Mouse (Mus musculus): ENCODE data around the gene Insr. TPM values are rescaled to one million over a fixed set of nuclear protein-coding genes. Genes with fewer than 3 reads are reported as not detected.

Insr gene
- total and polyA plus RNA-seq, 2 experiments from 2014 or later = 36.9 to 39.5 TPM

GRCm38 (mm10) chr8:3249886-3250285 lies 29.5 kb downstream of the Insr start:
- TF ChIP-seq CTCF (IDR thresholded peaks at IDR 0.05; ENCODE audit: low read depth) = no peak
- Histone ChIP-seq H3K27ac (ENCODE audit: low read depth, low read length) (no peak overlapping the region), H3K9me3 (ENCODE audit: low read length) (no peaks in the 10 kb centered on the region), H3K4me1 (ENCODE audit: insufficient read depth) (no peaks in the 10 kb centered on the region), H3K27me3 (ENCODE audit: insufficient read depth, low read length) (no peaks in the 10 kb centered on the region), H3K9ac (no peak overlapping the region), H3K36me3 (ENCODE audit: insufficient read depth) (peaks cover 10% of the 10 kb centered on the region; the same call in 1 of the 2 replicates), H3K4me2 (ENCODE audit: low read depth) (no peak overlapping the region), H3K4me3 (ENCODE audit: low read depth, low read length) (no peak overlapping the region)
- ATAC-seq (no peak), DNase-seq (no peak)
- 26% methylated on average over 2 of the region's 2 CpGs for WGBS

GRCm38 (mm10) chr8:3248704-3249103 lies 30.7 kb downstream of the Insr start:
- DNase-seq (no peak), ATAC-seq (no peak)
- TF ChIP-seq CTCF (IDR thresholded peaks at IDR 0.05; ENCODE audit: low read depth) = no peak
- H3K4me3 ChIP-seq (ENCODE audit: low read depth, low read length) = no peak overlapping the region
- no peak overlapping the region for H3K27ac ChIP-seq (ENCODE audit: low read depth, low read length)
- H3K4me1 ChIP-seq (ENCODE audit: insufficient read depth) = no peaks in the 10 kb centered on the region
- 93% methylated on average over 5 of the region's 5 CpGs for WGBS
- no peak overlapping the region for H3K4me2 ChIP-seq (ENCODE audit: low read depth)
- peaks cover 5% of the 10 kb centered on the region; the same call in 1 of the 2 replicates for H3K36me3 ChIP-seq (ENCODE audit: insufficient read depth)
- no peaks in the 10 kb centered on the region for H3K9me3 ChIP-seq (ENCODE audit: low read length)
- H3K9ac ChIP-seq = no peak overlapping the region
- H3K27me3 ChIP-seq (ENCODE audit: insufficient read depth, low read length) = no peaks in the 10 kb centered on the region

- no peak overlapping the region for H3K4me2 ChIP-seq (ENCODE audit: low read depth)
- TF ChIP-seq CTCF (IDR thresholded peaks at IDR 0.05; ENCODE audit: low read depth) = no peak
- ATAC-seq (no peak), DNase-seq (no peak)
- H3K4me3 ChIP-seq (ENCODE audit: low read depth, low read length) = no peak overlapping the region
- no peak overlapping the region for H3K27ac ChIP-seq (ENCODE audit: low read depth, low read length)
- H3K4me1 ChIP-seq (ENCODE audit: insufficient read depth) = no peaks in the 10 kb centered on the region
- H3K9ac ChIP-seq = no peak overlapping the region
- 88% methylated on average over 1 of the region's 1 CpGs for WGBS
- H3K9me3 ChIP-seq (ENCODE audit: low read length) = no peaks in the 10 kb centered on the region
- no peaks in the 10 kb centered on the region for H3K36me3 ChIP-seq (ENCODE audit: insufficient read depth)
- H3K27me3 ChIP-seq (ENCODE audit: insufficient read depth, low read length) = no peaks in the 10 kb centered on the region
Measured at GRCm38 (mm10) chr8:3247129-3247528, 32.3 kb downstream of the Insr start.

GRCm38 (mm10) chr8:3243229-3243628 lies 36.2 kb downstream of the Insr start:
- no peak for ATAC-seq
- DNase-seq = no peak
- H3K27ac ChIP-seq (ENCODE audit: low read depth, low read length) = no peak overlapping the region
- H3K4me2 ChIP-seq (ENCODE audit: low read depth) = no peak overlapping the region
- no peak overlapping the region for H3K9ac ChIP-seq
- H3K9me3 ChIP-seq (ENCODE audit: low read length) = no peaks in the 10 kb centered on the region
- no peaks in the 10 kb centered on the region for H3K36me3 ChIP-seq (ENCODE audit: insufficient read depth)
- no peaks in the 10 kb centered on the region for H3K4me1 ChIP-seq (ENCODE audit: insufficient read depth)
- H3K27me3 ChIP-seq (ENCODE audit: insufficient read depth, low read length) = no peaks in the 10 kb centered on the region
- TF ChIP-seq CTCF (IDR thresholded peaks at IDR 0.05; ENCODE audit: low read depth) = no peak
- no peak overlapping the region for H3K4me3 ChIP-seq (ENCODE audit: low read depth, low read length)
- 52% methylated on average over 4 of the region's 4 CpGs for WGBS

GRCm38 (mm10) chr8:3240725-3241124 lies 38.7 kb downstream of the Insr start:
- ATAC-seq = no peak
- no peaks in the 10 kb centered on the region for H3K4me1 ChIP-seq (ENCODE audit: insufficient read depth)
- H3K4me3 ChIP-seq (ENCODE audit: low read depth, low read length) = no peak overlapping the region

GRCm38 (mm10) chr8:3239641-3240040 lies 39.8 kb downstream of the Insr start:
- DNase-seq (no peak), ATAC-seq (no peak)
- Histone ChIP-seq H3K36me3 (ENCODE audit: insufficient read depth) (no peaks in the 10 kb centered on the region), H3K27me3 (ENCODE audit: insufficient read depth, low read length) (no peaks in the 10 kb centered on the region), H3K4me1 (ENCODE audit: insufficient read depth) (no peaks in the 10 kb centered on the region), H3K9ac (no peak overlapping the region), H3K9me3 (ENCODE audit: low read length) (no peaks in the 10 kb centered on the region), H3K4me3 (ENCODE audit: low read depth, low read length) (no peak overlapping the region), H3K27ac (ENCODE audit: low read depth, low read length) (no peak overlapping the region), H3K4me2 (ENCODE audit: low read depth) (no peak overlapping the region)
- TF ChIP-seq CTCF (IDR thresholded peaks at IDR 0.05; ENCODE audit: low read depth) = no peak
- 74% methylated on average over 3 of the region's 3 CpGs for WGBS

More at GRCm38 (mm10) chr8:3240725-3241124, 38.7 kb downstream of the Insr start:
- H3K36me3 ChIP-seq (ENCODE audit: insufficient read depth) = no peaks in the 10 kb centered on the region
- TF ChIP-seq CTCF (IDR thresholded peaks at IDR 0.05; ENCODE audit: low read depth) = no peak
- H3K9me3 ChIP-seq (ENCODE audit: low read length) = no peaks in the 10 kb centered on the region
- no peaks in the 10 kb centered on the region for H3K27me3 ChIP-seq (ENCODE audit: insufficient read depth, low read length)
- 96% methylated on average over 3 of the region's 3 CpGs for WGBS
- H3K27ac ChIP-seq (ENCODE audit: low read depth, low read length) = no peak overlapping the region
- no peak overlapping the region for H3K4me2 ChIP-seq (ENCODE audit: low read depth)
- H3K9ac ChIP-seq = no peak overlapping the region
- no peak for DNase-seq

GRCm38 (mm10) chr8:3238792-3239191 lies 40.6 kb downstream of the Insr start:
- no peaks in the 10 kb centered on the region for H3K4me1 ChIP-seq (ENCODE audit: insufficient read depth)
- no peak for ATAC-seq
- H3K27ac ChIP-seq (ENCODE audit: low read depth, low read length) = no peak overlapping the region
- H3K4me2 ChIP-seq (ENCODE audit: low read depth) = no peak overlapping the region
- 84% methylated on average over 3 of the region's 3 CpGs for WGBS
- H3K27me3 ChIP-seq (ENCODE audit: insufficient read depth, low read length) = no peaks in the 10 kb centered on the region
- H3K4me3 ChIP-seq (ENCODE audit: low read depth, low read length) = no peak overlapping the region
- no peak for TF ChIP-seq CTCF (IDR thresholded peaks at IDR 0.05; ENCODE audit: low read depth)
- no peak for DNase-seq
- H3K9me3 ChIP-seq (ENCODE audit: low read length) = no peaks in the 10 kb centered on the region
- no peak overlapping the region for H3K9ac ChIP-seq
- H3K36me3 ChIP-seq (ENCODE audit: insufficient read depth) = no peaks in the 10 kb centered on the region

GRCm38 (mm10) chr8:3237319-3237718 lies 42.1 kb downstream of the Insr start:
- peak; percentile 48 for ATAC-seq
- Histone ChIP-seq H3K27me3 (ENCODE audit: insufficient read depth, low read length) (no peaks in the 10 kb centered on the region), H3K9me3 (ENCODE audit: low read length) (no peaks in the 10 kb centered on the region), H3K36me3 (ENCODE audit: insufficient read depth) (no peaks in the 10 kb centered on the region), H3K9ac (no peak overlapping the region), H3K4me3 (ENCODE audit: low read depth, low read length) (no peak overlapping the region), H3K4me2 (ENCODE audit: low read depth) (no peak overlapping the region), H3K27ac (ENCODE audit: low read depth, low read length) (no peak overlapping the region), H3K4me1 (ENCODE audit: insufficient read depth) (no peaks in the 10 kb centered on the region)
- TF ChIP-seq CTCF (IDR thresholded peaks at IDR 0.05; ENCODE audit: low read depth) = no peak
- 55% methylated on average over 5 of the region's 5 CpGs for WGBS
- DNase-seq = no peak
